Comparison of ENCODE assay signal across 11 mouse cellular contexts in genomic region chr10:96371321-96371653, GRCm38 (mm10).
A peak's percentile ranks its signal among the peaks of the same experiment; 100 is the strongest.
DNase-seq lines count a peak whose midpoint lies in the region; ATAC-seq and TF ChIP-seq lines count a peak whose summit lies in the region.
"Had no signal": no experiment of that assay in that cellular context is flagged by ENCODE, and none has a peak within 500 bp of the region (broad histone marks: within the 10 kb centered on the region; RNA-seq: fewer than 3 reads in every experiment).

No protein-coding gene starts in this region.

- peak; percentile 29 to 48 for DNase-seq in cerebellum, postnatal 10 days
- DNase-seq in cerebellum, adult 8-10 months, result no peak
- no peak for DNase-seq in heart, postnatal 0 days (ENCODE audit: low spot score)
- no peak for DNase-seq in heart, postnatal 14 days
- peak; percentile 46 for DNase-seq in retina, postnatal 1 day
- no peak for DNase-seq in retina, embryonic 14.5 days (ENCODE audit: low spot score)
- DNase-seq in stomach, postnatal 0 days (ENCODE audit: low spot score), result no peak
- DNase-seq: adrenal gland, postnatal 25 days; liver, embryonic 13.5 days had no signal

- no peaks in the 10 kb centered on the region for H3K27me3 ChIP-seq in heart, postnatal 0 days (ENCODE audit: control insufficient read depth, insufficient read depth, low read length)
- H3K27me3 ChIP-seq in midbrain, embryonic 13.5 days, result no peaks in the 10 kb centered on the region
- no peaks in the 10 kb centered on the region for H3K27me3 ChIP-seq in stomach, postnatal 0 days (ENCODE audit: control insufficient read depth, insufficient read depth, low read length)
- H3K27me3 ChIP-seq: liver, embryonic 13.5 days had no signal

- no peak for ATAC-seq in heart, postnatal 0 days (ENCODE audit: insufficient read depth, low read depth)
- ATAC-seq in midbrain, embryonic 13.5 days, result 0 out of 2 replicates have a peak, but pooled peaks have one; percentile 45
- ATAC-seq in stomach, postnatal 0 days (ENCODE audit: low FRiP score, low TSS enrichment), result no peak

- H3K27ac ChIP-seq in heart, postnatal 0 days (ENCODE audit: low read depth), result no peak overlapping the region
- no peak overlapping the region for H3K27ac ChIP-seq in midbrain, embryonic 13.5 days
- no peak overlapping the region for H3K27ac ChIP-seq in stomach, postnatal 0 days (replicated peaks)
- H3K27ac ChIP-seq: liver, embryonic 13.5 days had no signal

- intact Hi-C loops in heart, postnatal 14 days (cut with DNase I), result no loop called here

- no peak for TF ChIP-seq CTCF in heart, postnatal 0 days (IDR thresholded peaks at IDR 0.05; ENCODE audit: low read depth)
- no peak for TF ChIP-seq CTCF in stomach, postnatal 0 days (IDR thresholded peaks at IDR 0.05; ENCODE audit: low read depth)

- no peaks in the 10 kb centered on the region for H3K4me1 ChIP-seq in heart, postnatal 0 days (ENCODE audit: control insufficient read depth, insufficient read depth)
- H3K4me1 ChIP-seq in midbrain, embryonic 13.5 days (replicated peaks), result 0 out of 2 replicates have a peak, but pooled peaks cover 11% of the 10 kb centered on the region
- H3K4me1 ChIP-seq in stomach, postnatal 0 days (replicated peaks; ENCODE audit: control insufficient read depth, insufficient read depth), result no peaks in the 10 kb centered on the region

- H3K9ac ChIP-seq in heart, postnatal 0 days (replicated peaks; ENCODE audit: low read depth, low read length), result no peak overlapping the region
- H3K9ac ChIP-seq in midbrain, embryonic 13.5 days (replicated peaks), result 0 out of 2 replicates have a peak overlapping the region, but pooled peaks have one; percentile 11
- no peak overlapping the region for H3K9ac ChIP-seq in stomach, postnatal 0 days (ENCODE audit: low read length)
- H3K9ac ChIP-seq: liver, embryonic 13.5 days had no signal

- peak overlapping the region; percentile 58 for H3K4me2 ChIP-seq in heart, postnatal 0 days (ENCODE audit: low read depth, low read length)
- peak overlapping the region; percentile 52 for H3K4me2 ChIP-seq in midbrain, embryonic 13.5 days (replicated peaks)
- H3K4me2 ChIP-seq in stomach, postnatal 0 days (replicated peaks; ENCODE audit: low read depth), result no peak overlapping the region
- H3K4me2 ChIP-seq: liver, embryonic 13.5 days had no signal

- H3K36me3 ChIP-seq in heart, postnatal 0 days (replicated peaks; ENCODE audit: control insufficient read depth, insufficient read depth, low read length), result no peaks in the 10 kb centered on the region
- no peaks in the 10 kb centered on the region for H3K36me3 ChIP-seq in midbrain, embryonic 13.5 days
- H3K36me3 ChIP-seq in stomach, postnatal 0 days (ENCODE audit: control insufficient read depth, insufficient read depth, low read length), result no peaks in the 10 kb centered on the region
- H3K36me3 ChIP-seq: liver, embryonic 13.5 days had no signal

- no peak for TF ChIP-seq EP300 in heart, postnatal 0 days (IDR thresholded peaks at IDR 0.05; ENCODE audit: low read depth)
- TF ChIP-seq EP300 in stomach, postnatal 0 days (optimal IDR thresholded peaks at IDR 0.05), result no peak

- H3K9me3 ChIP-seq in heart, postnatal 0 days (replicated peaks; ENCODE audit: control insufficient read depth, low read length), result no peaks in the 10 kb centered on the region; the same call in 1 of the 2 replicates
- no peaks in the 10 kb centered on the region for H3K9me3 ChIP-seq in midbrain, embryonic 13.5 days
- H3K9me3 ChIP-seq in stomach, postnatal 0 days (ENCODE audit: control insufficient read depth, low read length), result no peaks in the 10 kb centered on the region
- H3K9me3 ChIP-seq: liver, embryonic 13.5 days had no signal

- H3K4me3 ChIP-seq in heart, postnatal 0 days (ENCODE audit: low read depth, low read length), result peak overlapping the region; percentile 35
- H3K4me3 ChIP-seq in midbrain, embryonic 13.5 days (replicated peaks), result peak overlapping the region; percentile 15
- no peak overlapping the region for H3K4me3 ChIP-seq in stomach, postnatal 0 days (ENCODE audit: low read depth, low read length)
- H3K4me3 ChIP-seq: liver, embryonic 13.5 days; myocyte had no signal

- 47% methylated on average over 14 of the region's 14 CpGs for WGBS in heart, postnatal 0 days
- WGBS in midbrain, embryonic 13.5 days, result 42% methylated on average over 14 of the region's 14 CpGs
- 72% methylated on average over 14 of the region's 14 CpGs for WGBS in stomach, postnatal 0 days

Comparison
In these comparisons a context has a peak if more than half of its experiments do, and no peak if none do; other contexts are left out.
1. DNase-seq: peak in cerebellum, postnatal 10 days (2 of 2) and retina, postnatal 1 day (single experiment); none in cerebellum, adult 8-10 months (single experiment), heart, postnatal 0 days (single experiment), heart, postnatal 14 days (0 of 2), retina, embryonic 14.5 days (single experiment) and stomach, postnatal 0 days (single experiment).